Mouse (Mus musculus) cortical plate, adult 2 months (tissue): ENCODE measurements around the gene Zfp825.
"Not testable (repeated sequence)": the region's sequence is repeated elsewhere in the genome, so short reads cannot be mapped to it uniquely, and the experiment has no call there.

ENCODE experiments used
- CTCF ChIP-seq: fragments of 200-500 bp; IDR thresholded peaks from 2 replicates; pipeline ENCODE4 v1.5.1; 2011; ENCODE audit warnings: mild to moderate bottlenecking, control low read depth, low read length; ENCODE audit not compliant: insufficient read depth; ENCODE audit errors: extremely low read depth
- POLR2A ChIP-seq: fragments of 200-500 bp; IDR thresholded peaks from 2 replicates; pipeline ENCODE4 v1.6.1; 2011; ENCODE audit warnings: mild to moderate bottlenecking, low read length, control low read depth; ENCODE audit not compliant: insufficient read depth; ENCODE audit errors: extremely low read depth

GRCm38 (mm10) chr13:74535418-74535817 lies 41.6 kb upstream of the Zfp825 start:
- not testable (repeated sequence) for TF ChIP-seq POLR2A, CTCF
